Mouse (Mus musculus) kidney, embryonic 15.5 days (tissue): ENCODE results near the gene Tmem30c. TPM values are rescaled to one million over a fixed set of nuclear protein-coding genes. Genes with fewer than 3 reads are reported as not detected.

Source experiments
- ATAC-seq: fragments of 200-750 bp; cut with Nextera tagmentation; replicated peaks from 2 replicates; pipeline ENCODE4 v1.8.0; 2017; ENCODE audit warnings: moderate TSS enrichment; ENCODE audit not compliant: low FRiP score
- H3K27ac ChIP-seq: fragments of 300-500 bp; sonication (generic); 2 replicates; pipeline ENCODE4 v1.5.1; 2015; ENCODE audit warnings: mild to moderate bottlenecking, inconsistent platforms
- H3K27me3 ChIP-seq: fragments of 300-500 bp; sonication (generic); 2 replicates; pipeline ENCODE4 v1.6.1; 2015; ENCODE audit warnings: inconsistent platforms
- H3K36me3 ChIP-seq: fragments of 300-500 bp; sonication (generic); 2 replicates; pipeline ENCODE4 v1.6.1; 2015; ENCODE audit warnings: inconsistent platforms
- H3K4me1 ChIP-seq: fragments of 300-500 bp; sonication (generic); 2 replicates; pipeline ENCODE4 v1.6.1; 2015; ENCODE audit warnings: inconsistent platforms
- H3K4me2 ChIP-seq: fragments of 300-500 bp; sonication (generic); 2 replicates; pipeline ENCODE4 v1.6.1; 2015; ENCODE audit warnings: moderate library complexity, mild to moderate bottlenecking, inconsistent platforms
- H3K4me3 ChIP-seq: fragments of 300-500 bp; sonication (generic); replicated peaks from 2 replicates; pipeline ENCODE4 v1.5.1; 2015; ENCODE audit warnings: mild to moderate bottlenecking, inconsistent platforms
- H3K9ac ChIP-seq: fragments of 300-500 bp; sonication (generic); 2 replicates; pipeline ENCODE4 v1.6.1; 2015; ENCODE audit warnings: mild to moderate bottlenecking, inconsistent platforms
- H3K9me3 ChIP-seq: fragments of 300-500 bp; sonication (generic); replicated peaks from 2 replicates; pipeline ENCODE4 v1.6.1; 2016; ENCODE audit warnings: inconsistent platforms
- WGBS: fragments of 180-500 bp; shearing (Covaris S2); methylation state at CpG from one replicate; pipeline ENCODE4 v1.1.7; 2015; ENCODE audit warnings: mixed read lengths; 5-methylcytosine and 5-hydroxymethylcytosine counted together
- polyA plus RNA-seq: library from polyadenylated mRNA; unstranded; fragments of >200 nt; fragmentation: Nextera tagmentation; extraction: Ambion mirVana; gene quantifications from 2 replicates; pipeline ENCODE4 v1.2.1, GENCODE M21; 2015

Gene Tmem30c
- polyA plus RNA-seq: 0.06 and 0.10 TPM in 2 replicates

DNA sequence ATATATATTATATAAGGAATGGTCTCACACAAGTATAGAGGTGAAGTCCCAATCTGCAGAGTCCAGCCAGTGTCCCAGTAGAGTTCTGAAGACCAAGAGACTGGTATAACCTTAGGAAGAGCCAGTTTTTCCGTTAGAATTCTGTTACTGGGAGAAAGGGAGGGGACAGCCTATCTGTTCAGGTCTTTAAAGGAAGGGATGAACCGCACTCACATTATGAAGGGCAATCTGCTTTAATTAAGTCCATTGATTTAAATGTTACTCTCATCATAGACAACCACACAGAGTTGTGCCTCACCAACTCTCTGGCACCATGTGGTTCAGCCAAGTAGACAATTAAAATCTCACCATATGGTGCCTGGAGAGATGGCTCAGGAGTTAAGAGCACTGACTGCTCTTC lies at the start of gene Tmem30c:
TSS of gene Tmem30c (minus strand) at position 101 of the 400 bp plus-strand sequence.
- ATAC-seq: no peak
- H3K27me3 ChIP-seq: no peaks in the 10 kb centered on the region
- 66% methylated on average over 2 of the region's 2 CpGs for WGBS
- H3K4me2 ChIP-seq: no peak within 1 kb of the TSS
- no peaks in the 10 kb centered on the region for H3K9me3 ChIP-seq
- H3K4me3 ChIP-seq: no peak within 1 kb of the TSS
- no peak within 1 kb of the TSS for H3K27ac ChIP-seq
- H3K4me1 ChIP-seq: no peaks in the 10 kb centered on the region
- no peaks in the 10 kb centered on the region for H3K36me3 ChIP-seq
- no peak within 1 kb of the TSS for H3K9ac ChIP-seq

DNA sequence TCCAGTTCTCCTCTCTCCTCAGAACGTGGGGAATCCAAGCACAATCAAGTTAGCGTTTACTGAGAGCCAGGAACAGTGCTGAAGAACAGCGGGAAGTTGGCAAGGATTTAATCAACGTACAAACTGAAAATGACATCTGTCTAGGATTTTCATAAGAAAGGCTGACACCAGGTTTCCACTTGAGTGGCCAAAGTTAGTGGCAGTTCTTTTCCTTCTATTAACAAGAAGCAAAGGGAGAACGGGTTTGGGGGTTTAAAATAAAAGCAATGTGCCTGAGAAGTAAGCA lies 47.9 kb upstream of the Tmem30c start:
- H3K9ac ChIP-seq: no peak overlapping the region
- peaks cover 20% of the 10 kb centered on the region for H3K4me1 ChIP-seq
- ATAC-seq: no peak
- no peak overlapping the region for H3K4me2 ChIP-seq
- WGBS: 67% methylated on average over 5 of the region's 5 CpGs
- H3K36me3 ChIP-seq: no peaks in the 10 kb centered on the region
- H3K27me3 ChIP-seq: no peaks in the 10 kb centered on the region
- no peaks in the 10 kb centered on the region for H3K9me3 ChIP-seq
- H3K27ac ChIP-seq: no peak overlapping the region
- H3K4me3 ChIP-seq: no peak overlapping the region

DNA sequence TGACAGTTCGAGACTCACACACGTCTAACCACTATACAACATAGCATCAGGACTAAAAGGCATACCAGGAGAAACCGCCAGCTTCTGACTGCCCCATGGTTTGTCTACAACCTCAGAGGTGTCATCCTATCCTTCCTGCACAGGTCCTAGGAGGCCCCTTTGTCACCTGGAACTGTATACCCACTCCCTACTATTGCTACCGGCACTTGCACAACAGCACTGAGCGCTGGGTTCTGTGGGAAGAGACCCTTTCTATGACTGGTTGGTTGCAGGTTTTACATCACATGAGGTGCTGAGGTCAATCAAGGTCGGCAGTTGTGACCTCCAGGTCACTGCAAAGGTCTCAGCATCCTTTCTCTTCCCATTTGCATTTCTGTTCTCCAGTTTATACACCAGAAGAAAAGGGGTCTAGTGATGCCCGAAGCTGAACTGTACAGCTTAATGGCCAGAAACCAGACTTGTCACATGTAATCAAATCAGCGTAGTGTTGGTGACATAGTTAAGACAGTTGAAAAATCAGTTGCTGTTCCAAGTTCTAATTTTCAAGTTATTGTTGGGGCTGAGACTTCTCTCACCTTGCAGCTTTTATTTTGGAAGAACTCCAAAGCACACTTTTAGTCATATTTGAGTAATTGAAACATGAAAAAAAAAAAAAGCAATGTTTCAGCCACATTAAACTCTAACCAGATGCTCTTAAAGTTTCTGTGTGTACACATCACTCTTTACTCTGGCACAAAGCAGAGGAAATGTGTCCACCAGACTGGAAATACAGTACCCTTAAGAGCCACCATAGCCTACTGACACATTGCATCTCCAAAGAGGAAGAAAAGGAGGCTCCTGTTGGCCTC lies 47.3 kb upstream of the Tmem30c start:
- 84% methylated on average over 8 of the region's 8 CpGs for WGBS
- no peak overlapping the region for H3K9ac ChIP-seq
- no peaks in the 10 kb centered on the region for H3K36me3 ChIP-seq
- H3K27ac ChIP-seq: 0 out of 2 replicates have a peak overlapping the region, but pooled peaks have one; percentile 16
- peaks cover 20% of the 10 kb centered on the region for H3K4me1 ChIP-seq
- no peak for ATAC-seq
- no peak overlapping the region for H3K4me2 ChIP-seq
- H3K4me3 ChIP-seq: no peak overlapping the region
- no peaks in the 10 kb centered on the region for H3K9me3 ChIP-seq
- H3K27me3 ChIP-seq: no peaks in the 10 kb centered on the region

- no peak overlapping the region for H3K4me3 ChIP-seq
- WGBS: 56% methylated on average over 11 of the region's 11 CpGs
- ATAC-seq: no peak
- no peaks in the 10 kb centered on the region for H3K27me3 ChIP-seq
- no peak overlapping the region for H3K4me2 ChIP-seq
- H3K36me3 ChIP-seq: no peaks in the 10 kb centered on the region
- H3K4me1 ChIP-seq: peaks cover 20% of the 10 kb centered on the region
- H3K27ac ChIP-seq: no peak overlapping the region
- no peak overlapping the region for H3K9ac ChIP-seq
- H3K9me3 ChIP-seq: no peaks in the 10 kb centered on the region
Observed at GRCm38 (mm10) chr16:57336770-57337423, 44.2 kb upstream of the Tmem30c start.

DNA sequence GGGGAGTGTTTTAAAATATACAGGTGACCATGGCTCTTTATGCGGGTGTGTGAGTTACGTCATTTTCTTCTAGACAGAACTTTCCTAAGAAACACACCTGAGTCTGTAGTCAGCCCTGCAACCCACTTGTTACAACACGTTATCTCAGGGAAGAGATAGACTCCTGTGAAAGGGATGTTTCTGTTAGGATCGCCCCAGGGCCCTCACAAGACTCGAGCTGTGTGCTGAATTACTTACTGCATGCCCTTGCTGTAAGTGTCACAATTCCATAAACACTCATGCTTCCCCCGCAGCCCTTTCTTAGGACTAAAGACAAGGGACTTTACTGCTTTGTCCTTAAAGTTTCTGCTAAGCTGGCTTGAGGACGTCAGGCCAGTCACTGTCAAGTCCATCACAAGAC lies 39.6 kb upstream of the Tmem30c start:
- no peak overlapping the region for H3K4me3 ChIP-seq
- no peak overlapping the region for H3K9ac ChIP-seq
- WGBS: 78% methylated on average over 7 of the region's 7 CpGs
- H3K27me3 ChIP-seq: no peaks in the 10 kb centered on the region
- ATAC-seq: no peak
- no peak overlapping the region for H3K4me2 ChIP-seq
- H3K9me3 ChIP-seq: no peaks in the 10 kb centered on the region
- H3K36me3 ChIP-seq: no peaks in the 10 kb centered on the region
- peaks cover 7% of the 10 kb centered on the region for H3K4me1 ChIP-seq
- no peak overlapping the region for H3K27ac ChIP-seq

GRCm38 (mm10) chr16:57330111-57330510 lies 37.4 kb upstream of the Tmem30c start:
- Histone ChIP-seq H3K27me3 (no peaks in the 10 kb centered on the region), H3K9ac (no peak overlapping the region), H3K4me3 (no peak overlapping the region), H3K4me2 (no peak overlapping the region), H3K36me3 (no peaks in the 10 kb centered on the region), H3K27ac (no peak overlapping the region), H3K9me3 (no peaks in the 10 kb centered on the region), H3K4me1 (peaks cover 7% of the 10 kb centered on the region)
- ATAC-seq: no peak
- 87% methylated on average over 2 of the region's 2 CpGs for WGBS

- Histone ChIP-seq H3K4me1 (peaks cover 7% of the 10 kb centered on the region), H3K4me2 (no peak overlapping the region), H3K36me3 (no peaks in the 10 kb centered on the region), H3K9ac (no peak overlapping the region), H3K27me3 (no peaks in the 10 kb centered on the region), H3K27ac (peak overlapping the region; percentile 48), H3K4me3 (no peak overlapping the region), H3K9me3 (no peaks in the 10 kb centered on the region)
- WGBS: 42% methylated on average over 8 of the region's 8 CpGs
- peak; percentile 75 for ATAC-seq
Observed at GRCm38 (mm10) chr16:57329028-57329427, 36.4 kb upstream of the Tmem30c start.

DNA sequence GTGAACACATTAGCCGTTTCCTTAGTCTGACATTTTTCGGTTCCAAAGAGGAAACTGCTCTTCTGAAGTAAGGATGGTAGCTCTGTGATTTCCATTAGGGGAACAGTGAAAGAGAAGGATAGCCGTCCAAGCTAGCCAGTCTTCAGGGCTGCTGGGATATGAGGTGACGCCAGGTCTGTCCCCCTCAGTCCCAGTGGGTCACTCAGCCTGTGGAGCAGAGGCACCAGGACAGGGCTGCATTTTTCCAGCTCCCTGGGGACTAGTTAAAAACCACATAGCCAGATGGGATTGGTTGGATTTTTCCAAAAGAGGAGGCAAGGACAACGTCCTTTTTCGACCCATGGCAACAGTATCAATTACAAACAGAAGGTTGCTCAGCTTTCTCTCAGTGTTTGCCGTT lies 34.3 kb upstream of the Tmem30c start:
- Histone ChIP-seq H3K9ac (no peak overlapping the region), H3K27me3 (no peaks in the 10 kb centered on the region), H3K4me1 (peaks cover 7% of the 10 kb centered on the region), H3K9me3 (no peaks in the 10 kb centered on the region), H3K36me3 (no peaks in the 10 kb centered on the region), H3K4me3 (no peak overlapping the region), H3K4me2 (no peak overlapping the region), H3K27ac (no peak overlapping the region)
- 59% methylated on average over 7 of the region's 7 CpGs for WGBS
- no peak for ATAC-seq

- Histone ChIP-seq H3K4me1 (peaks cover 19% of the 10 kb centered on the region), H3K9ac (no peak overlapping the region), H3K4me2 (no peak overlapping the region), H3K36me3 (no peaks in the 10 kb centered on the region), H3K27me3 (no peaks in the 10 kb centered on the region), H3K4me3 (no peak overlapping the region), H3K27ac (peak overlapping the region; percentile 70), H3K9me3 (0 out of 2 replicates have a peak, but pooled peaks cover 4% of the 10 kb centered on the region)
- 62% methylated on average over 7 of the region's 7 CpGs for WGBS
- ATAC-seq: peak; percentile 53; the same call in 1 of the 2 replicates
Observed at GRCm38 (mm10) chr16:57319284-57320124, 26.8 kb upstream of the Tmem30c start.

GRCm38 (mm10) chr16:57318637-57319125 lies 26.0 kb upstream of the Tmem30c start:
- H3K4me1 ChIP-seq: peaks cover 19% of the 10 kb centered on the region

DNA sequence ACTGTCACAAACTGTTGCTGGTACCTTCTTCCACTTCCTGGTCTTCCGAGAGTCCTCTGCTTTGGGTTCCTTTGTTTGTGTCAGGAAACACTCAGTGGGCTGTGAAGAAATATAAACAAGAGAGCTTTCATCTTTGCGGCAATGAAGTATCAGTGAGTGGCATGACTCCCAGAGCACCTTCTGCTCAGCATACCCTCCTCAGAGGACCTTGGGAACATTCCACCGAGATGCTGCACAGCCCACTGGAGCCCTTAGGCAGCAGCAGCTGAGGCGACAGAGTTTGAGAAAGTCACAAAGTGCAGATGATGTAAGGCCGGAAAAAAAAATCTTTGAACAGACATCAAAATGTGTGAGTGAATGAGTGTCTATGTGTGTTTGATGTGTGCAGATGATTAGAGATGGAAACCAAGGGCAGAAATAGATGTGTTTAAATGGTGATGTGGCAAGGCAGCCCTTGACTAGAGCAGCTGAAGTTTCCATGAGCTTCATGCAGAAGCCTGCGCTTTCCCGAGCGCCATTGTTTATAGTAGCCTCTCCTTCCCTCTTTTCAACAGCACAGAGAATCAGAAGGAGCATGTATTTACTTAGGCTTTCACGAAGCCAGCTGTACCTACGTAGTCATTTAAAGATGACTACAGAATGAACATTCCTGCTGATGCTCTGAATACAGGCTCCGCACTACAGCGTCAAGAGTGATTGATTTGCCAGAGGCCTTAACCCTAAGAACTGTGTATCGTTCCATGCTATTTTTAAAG lies 25.4 kb upstream of the Tmem30c start:
- WGBS: 40% methylated on average over 13 of the region's 13 CpGs
- peaks cover 19% of the 10 kb centered on the region for H3K4me1 ChIP-seq
- H3K4me2 ChIP-seq: no peak overlapping the region
- H3K4me3 ChIP-seq: no peak overlapping the region
- H3K27ac ChIP-seq: peak overlapping the region; percentile 77
- H3K36me3 ChIP-seq: no peaks in the 10 kb centered on the region
- H3K9ac ChIP-seq: no peak overlapping the region
- 0 out of 2 replicates have a peak, but pooled peaks cover 4% of the 10 kb centered on the region for H3K9me3 ChIP-seq
- H3K27me3 ChIP-seq: no peaks in the 10 kb centered on the region
- ATAC-seq: 0 out of 2 replicates have a peak, but pooled peaks have one; percentile 45

More at GRCm38 (mm10) chr16:57318637-57319125, 26.0 kb upstream of the Tmem30c start:
- H3K27ac ChIP-seq: peak overlapping the region; percentile 72
- no peaks in the 10 kb centered on the region for H3K36me3 ChIP-seq
- WGBS: 53% methylated on average over 8 of the region's 8 CpGs
- no peak overlapping the region for H3K4me2 ChIP-seq
- no peaks in the 10 kb centered on the region for H3K27me3 ChIP-seq
- H3K9me3 ChIP-seq: 0 out of 2 replicates have a peak, but pooled peaks cover 4% of the 10 kb centered on the region
- no peak for ATAC-seq
- no peak overlapping the region for H3K4me3 ChIP-seq
- H3K9ac ChIP-seq: no peak overlapping the region
